Mouse (Mus musculus) heart, adult 2 months (tissue): ENCODE data around the gene Osbpl7. TPM values are rescaled to one million over a fixed set of nuclear protein-coding genes. Genes with fewer than 3 reads are reported as not detected.

Experiments
- DNase-seq, 2 experiments: peaks; one replicate each; pipeline ENCODE4 v3.0.0; 2021
- H3K27ac ChIP-seq: fragments of 200-600 bp; 2 replicates; pipeline ENCODE4 v1.8.1; 2022
- H3K27me3 ChIP-seq: fragments of 200-500 bp; 2 replicates; pipeline ENCODE4 v1.6.1; 2012; ENCODE audit warnings: mild to moderate bottlenecking, low read length, inconsistent platforms, mixed read lengths; ENCODE audit not compliant: control insufficient read depth, insufficient read depth
- H3K36me3 ChIP-seq: fragments of 200-500 bp; 2 replicates; pipeline ENCODE4 v1.6.1; 2012; ENCODE audit warnings: low read length, inconsistent platforms; ENCODE audit not compliant: control insufficient read depth, insufficient read depth
- H3K4me1 ChIP-seq: fragments of 200-500 bp; 2 replicates; pipeline ENCODE4 v1.6.1; 2011; ENCODE audit warnings: low read length; ENCODE audit not compliant: control insufficient read depth, insufficient read depth
- H3K4me3 ChIP-seq: fragments of 200-600 bp; 2 replicates; pipeline ENCODE4 v1.8.1; 2022
- H3K79me2 ChIP-seq: fragments of 200-500 bp; replicated peaks from 2 replicates; pipeline ENCODE4 v1.6.1; 2012; ENCODE audit warnings: mild to moderate bottlenecking, inconsistent platforms, low read length, moderate library complexity, mixed read lengths; ENCODE audit not compliant: control insufficient read depth, insufficient read depth
- H3K9ac ChIP-seq: fragments of 200-500 bp; 2 replicates; pipeline ENCODE4 v1.6.1; 2012; ENCODE audit warnings: low read depth, mild to moderate bottlenecking, control low read depth, inconsistent platforms, low read length, mixed read lengths
- CTCF ChIP-seq: fragments of 200-600 bp; IDR thresholded peaks from 2 replicates; pipeline ENCODE4 v1.8.1; 2022; ENCODE audit warnings: antibody characterized with exemption, mild to moderate bottlenecking, moderate library complexity
- EP300 ChIP-seq: fragments of 200-500 bp; IDR thresholded peaks from 2 replicates; pipeline ENCODE4 v1.6.1; 2011; ENCODE audit warnings: low read depth, low read length, control low read depth; ENCODE audit not compliant: insufficient read depth
- POLR2A ChIP-seq: fragments of 200-500 bp; IDR thresholded peaks from 2 replicates; pipeline ENCODE4 v1.6.1; 2011; ENCODE audit warnings: mild to moderate bottlenecking, low read depth, low read length, control low read depth; ENCODE audit not compliant: insufficient read depth
- WGBS: fragments of 180-500 bp; shearing (Covaris S2); methylation state at CpG from one replicate; pipeline ENCODE4 v1.1.7; 2018; 5-methylcytosine and 5-hydroxymethylcytosine counted together
- intact Hi-C: fragments of 180-260 bp; cut with DNase I; formaldehyde crosslinking; loops from one replicate; pipeline ENCODE4 v1.15.1; 2025
- polyA plus RNA-seq: library from polyadenylated mRNA; depleted of rRNA; stranded (reverse); fragments of >200 nt; gene quantifications from 2 replicates; pipeline ENCODE4 v1.2.3, GENCODE M21; 2012
- total RNA-seq, 2 experiments: library from RNA; stranded (reverse); gene quantifications; 2 replicates each; pipeline ENCODE4 v1.2.3; 2021

The Osbpl7 gene
- total and polyA plus RNA-seq, 3 experiments = 4.1 to 5.0 (median 4.4) TPM

DNA sequence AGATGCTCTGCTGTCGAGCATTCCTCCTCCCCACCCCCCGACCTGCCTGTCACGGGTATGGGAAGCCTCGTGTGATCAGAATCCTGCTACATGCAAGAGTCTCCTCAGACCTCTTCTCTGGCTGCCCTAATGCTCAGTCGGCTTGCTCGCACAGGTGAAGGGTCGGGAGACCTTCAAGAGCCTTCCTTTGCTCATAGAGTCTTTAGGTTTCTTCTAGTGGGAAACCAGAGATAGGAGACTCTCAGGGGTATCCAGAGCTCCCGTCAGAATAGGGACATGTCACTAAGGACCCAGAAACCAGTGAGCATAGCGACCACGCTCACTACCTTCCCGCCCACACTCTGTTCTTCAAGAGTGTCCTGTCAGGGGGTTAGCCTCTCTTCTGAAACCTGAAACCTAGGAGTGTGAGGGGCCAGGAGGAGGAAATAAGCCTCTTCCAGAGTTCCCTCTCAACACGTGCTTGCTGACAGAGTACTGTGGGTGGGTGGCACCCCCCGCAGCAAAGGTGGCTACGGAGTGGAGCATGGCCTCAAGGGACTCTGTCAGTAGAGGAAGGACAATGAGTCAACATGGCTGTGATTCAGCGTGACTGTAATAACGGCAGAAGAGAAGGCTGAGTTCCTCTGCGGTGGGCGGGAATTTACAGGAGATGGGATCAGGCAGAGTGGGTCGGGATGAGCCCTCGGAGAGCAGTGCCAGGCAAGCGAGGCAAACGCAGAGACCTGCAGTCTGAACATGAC is 33.1 kb downstream of the Osbpl7 start:
- WGBS = 19% methylated on average over 22 of the region's 22 CpGs
- no peak overlapping the region for H3K4me3 ChIP-seq
- H3K79me2 ChIP-seq = no peaks in the 10 kb centered on the region
- H3K4me1 ChIP-seq = no peaks in the 10 kb centered on the region; the same call in 1 of the 2 replicates
- DNase-seq = peak in 1 of 2 experiments; percentile 18
- H3K27me3 ChIP-seq = no peaks in the 10 kb centered on the region
- intact Hi-C loops = no loop called here
- no peaks in the 10 kb centered on the region for H3K36me3 ChIP-seq
- H3K9ac ChIP-seq = no peak overlapping the region
- TF ChIP-seq CTCF = no peak
- no peak for TF ChIP-seq EP300
- no peak for TF ChIP-seq POLR2A
- H3K27ac ChIP-seq = no peak overlapping the region

DNA sequence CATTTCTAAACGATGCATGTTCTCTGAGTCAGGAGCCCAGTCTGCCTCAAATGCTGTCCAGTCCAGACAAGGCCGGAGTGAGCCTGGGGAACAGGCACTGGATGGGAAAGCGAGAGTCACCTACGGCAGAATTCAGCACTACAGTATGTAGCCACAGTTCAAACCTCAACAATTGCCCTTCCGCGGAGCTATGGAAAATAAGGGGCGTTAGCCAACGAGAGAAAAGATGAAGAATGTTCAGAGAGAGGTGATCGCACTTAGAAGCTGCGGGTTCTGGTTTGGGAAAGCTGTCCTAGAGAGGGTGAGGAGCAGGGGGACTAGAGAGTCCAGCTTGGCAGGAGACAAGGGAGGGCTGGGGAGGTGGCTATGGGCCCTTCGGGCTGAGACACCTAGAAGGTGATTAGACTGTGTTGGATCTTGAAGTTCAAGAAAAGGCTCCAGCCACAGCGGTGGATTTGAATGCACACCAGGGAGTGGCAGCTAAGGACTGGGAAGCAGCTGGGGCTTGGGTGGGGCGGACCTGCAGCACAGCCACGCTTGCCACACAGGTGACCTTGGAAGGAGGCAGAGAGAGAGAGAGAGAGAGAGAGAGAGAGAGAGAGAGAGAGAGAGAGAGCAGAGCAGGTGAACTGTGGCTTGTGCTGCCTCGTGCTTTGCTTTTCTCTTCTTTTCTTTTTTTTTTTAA is 34.5 kb downstream of the Osbpl7 start:
- TF ChIP-seq CTCF (no peak), POLR2A (no peak), EP300 (no peak)
- no peak for DNase-seq
- intact Hi-C loops = no loop called here
- H3K4me1 ChIP-seq = no peaks in the 10 kb centered on the region; the same call in 1 of the 2 replicates
- no peak overlapping the region for H3K9ac ChIP-seq
- no peaks in the 10 kb centered on the region for H3K36me3 ChIP-seq
- 86% methylated on average over 15 of the region's 15 CpGs for WGBS
- H3K27ac ChIP-seq = no peak overlapping the region
- H3K4me3 ChIP-seq = no peak overlapping the region
- no peaks in the 10 kb centered on the region for H3K79me2 ChIP-seq
- no peaks in the 10 kb centered on the region for H3K27me3 ChIP-seq

DNA sequence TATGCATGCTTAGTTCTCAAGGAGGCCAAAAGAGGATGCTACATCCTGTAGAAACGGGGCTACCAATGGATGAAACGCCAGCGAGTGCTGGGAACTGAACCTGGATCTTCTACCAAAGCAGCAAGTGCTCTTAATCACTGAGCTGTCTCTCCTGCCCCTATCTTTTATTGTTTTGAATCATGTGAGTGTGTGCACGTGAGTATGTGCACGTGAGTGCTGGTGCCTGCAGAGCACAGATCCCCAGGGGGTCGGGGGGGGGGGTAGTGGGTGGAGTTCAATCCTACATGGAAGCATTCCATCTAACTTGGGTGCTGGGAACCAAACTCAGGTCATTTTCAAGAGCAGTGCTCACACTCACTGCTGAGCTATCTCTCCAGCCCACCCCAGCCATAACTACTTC is 35.9 kb downstream of the Osbpl7 start:
- H3K36me3 ChIP-seq = no peaks in the 10 kb centered on the region
- H3K27ac ChIP-seq = no peak overlapping the region
- DNase-seq = no peak
- intact Hi-C loops = no loop called here
- 59% methylated on average over 6 of the region's 6 CpGs for WGBS
- H3K9ac ChIP-seq = no peak overlapping the region
- H3K27me3 ChIP-seq = 0 out of 2 replicates have a peak, but pooled peaks cover 1% of the 10 kb centered on the region
- H3K4me3 ChIP-seq = no peak overlapping the region
- no peak for TF ChIP-seq CTCF
- no peak for TF ChIP-seq POLR2A
- no peaks in the 10 kb centered on the region for H3K79me2 ChIP-seq
- no peaks in the 10 kb centered on the region; the same call in 1 of the 2 replicates for H3K4me1 ChIP-seq

DNA sequence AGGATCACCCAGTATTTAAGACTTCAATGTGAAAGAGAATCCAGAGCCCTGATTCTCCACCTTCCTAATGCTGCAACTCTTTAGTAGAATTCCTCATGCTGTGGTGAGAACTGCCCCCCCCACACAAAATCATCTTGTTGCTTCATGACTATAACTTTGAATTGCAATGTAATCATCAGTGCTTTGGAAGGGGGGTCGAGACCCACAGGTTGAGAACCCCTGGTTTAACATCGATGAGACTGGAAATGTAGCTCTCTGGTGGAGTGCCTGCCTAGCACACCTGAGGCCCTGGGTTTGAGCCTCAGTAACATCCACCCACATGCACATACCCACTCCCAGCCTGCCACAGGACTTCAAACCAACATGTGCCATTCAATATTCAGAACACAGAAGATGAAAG is 44.2 kb downstream of the Osbpl7 start:
- intact Hi-C loops = no loop called here
- TF ChIP-seq CTCF (no peak), EP300 (no peak), POLR2A (no peak)
- Histone ChIP-seq H3K36me3 (no peaks in the 10 kb centered on the region), H3K4me3 (no peak overlapping the region), H3K79me2 (no peaks in the 10 kb centered on the region), H3K27me3 (0 out of 2 replicates have a peak, but pooled peaks cover 1% of the 10 kb centered on the region), H3K27ac (no peak overlapping the region), H3K4me1 (no peaks in the 10 kb centered on the region), H3K9ac (no peak overlapping the region)
- no peak for DNase-seq
- 55% methylated on average over 2 of the region's 2 CpGs for WGBS

DNA sequence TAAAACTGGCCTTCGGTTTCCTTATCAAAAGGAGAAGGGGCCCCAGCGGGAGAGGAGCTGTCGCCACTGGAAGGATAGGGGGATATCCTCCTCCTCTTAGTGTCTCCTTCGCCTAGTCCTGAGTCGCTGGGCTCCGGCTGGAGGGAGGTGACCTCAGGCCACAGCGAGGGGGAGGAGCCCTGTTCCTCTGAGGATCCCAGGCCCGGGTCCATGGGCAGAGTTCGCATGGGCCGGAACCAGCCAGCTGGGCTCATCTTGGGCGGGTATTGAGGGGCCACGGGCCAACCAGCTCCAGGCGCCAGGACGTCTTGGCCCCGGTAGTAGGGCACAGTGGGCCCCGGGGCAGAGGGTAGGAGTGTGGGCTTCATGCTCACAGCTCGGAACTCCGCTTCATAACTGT is 48.4 kb downstream of the Osbpl7 start:
- Histone ChIP-seq H3K4me3 (peak overlapping the region; percentile 22), H3K79me2 (no peaks in the 10 kb centered on the region), H3K27me3 (peaks cover 2% of the 10 kb centered on the region; the same call in 1 of the 2 replicates), H3K36me3 (no peaks in the 10 kb centered on the region), H3K4me1 (peaks cover 2% of the 10 kb centered on the region), H3K9ac (peak overlapping the region; percentile 43), H3K27ac (no peak overlapping the region)
- intact Hi-C loops = no loop called here
- WGBS = 9% methylated on average over 18 of the region's 18 CpGs
- TF ChIP-seq CTCF (no peak), POLR2A (no peak), EP300 (no peak)
- DNase-seq = peak; percentile 55 to 56

DNA sequence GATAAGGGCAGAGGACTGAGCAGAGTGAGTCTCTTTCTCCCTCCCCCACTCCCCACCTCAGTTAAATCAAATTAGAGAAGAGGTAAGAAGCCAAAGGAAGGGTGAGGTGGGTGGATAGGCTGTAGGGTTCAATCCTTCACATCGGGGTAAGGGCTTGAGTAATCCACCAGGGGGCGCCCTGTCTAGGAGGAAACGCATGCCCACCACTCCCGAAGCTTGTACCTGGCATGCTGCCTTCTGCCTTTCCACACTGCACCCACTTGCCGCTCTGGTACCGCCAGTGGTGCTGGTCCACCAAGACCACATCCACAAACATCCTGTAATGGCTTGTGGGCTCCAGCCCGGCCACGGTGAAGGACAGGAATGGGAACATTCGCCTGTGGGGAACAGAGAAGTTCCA is 51.3 kb downstream of the Osbpl7 start:
- TF ChIP-seq CTCF (peak; percentile 87), EP300 (no peak)

More for the DNA sequence above, 51.3 kb downstream of the Osbpl7 start:
- no peaks in the 10 kb centered on the region for H3K36me3 ChIP-seq
- peaks cover 2% of the 10 kb centered on the region; the same call in 1 of the 2 replicates for H3K27me3 ChIP-seq
- no peak overlapping the region for H3K9ac ChIP-seq
- no peaks in the 10 kb centered on the region for H3K79me2 ChIP-seq
- DNase-seq = peak; percentile 52 to 69
- WGBS = 15% methylated on average over 9 of the region's 9 CpGs
- no peak overlapping the region for H3K4me3 ChIP-seq
- H3K27ac ChIP-seq = no peak overlapping the region
- intact Hi-C loops = loop anchor here (1.0 to 5.0 kb wide), 2 partner anchors 46 to 76 kb away; no protein-coding TSS in a partner anchor
- peaks cover 2% of the 10 kb centered on the region for H3K4me1 ChIP-seq
